Mouse (Mus musculus) liver, postnatal 0 days (tissue): ENCODE results near the gene Gch1. TPM values are rescaled to one million over a fixed set of nuclear protein-coding genes. Genes with fewer than 3 reads are reported as not detected.
"Not testable (repeated sequence)": the region's sequence is repeated elsewhere in the genome, so short reads cannot be mapped to it uniquely, and the experiment has no call there.

Source experiments
- ATAC-seq: fragments of 200-750 bp; cut with Nextera tagmentation; 2 replicates; pipeline ENCODE4 v1.8.0; 2017; ENCODE audit warnings: mild to moderate bottlenecking, moderate library complexity
- DNase-seq: peaks from one replicate; pipeline ENCODE4 v3.0.0-alpha.2; 2016
- H3K27ac ChIP-seq: fragments of 300-500 bp; sonication (generic); 2 replicates; pipeline ENCODE4 v1.5.1; 2014; ENCODE audit warnings: antibody characterized with exemption, moderate library complexity, mild to moderate bottlenecking, low read depth
- H3K27me3 ChIP-seq: fragments of 300-500 bp; sonication (generic); 2 replicates; pipeline ENCODE4 v1.6.1; 2014; ENCODE audit warnings: low read length, control low read depth, mixed read lengths; ENCODE audit not compliant: insufficient read depth
- H3K36me3 ChIP-seq: fragments of 300-500 bp; sonication (generic); replicated peaks from 2 replicates; pipeline ENCODE4 v1.6.1; 2014; ENCODE audit warnings: mild to moderate bottlenecking, control low read depth, low read length, moderate library complexity, mixed read lengths; ENCODE audit not compliant: insufficient read depth
- H3K4me1 ChIP-seq: fragments of 300-500 bp; sonication (generic); 2 replicates; pipeline ENCODE4 v1.6.1; 2014; ENCODE audit warnings: antibody characterized with exemption, mild to moderate bottlenecking, control low read depth; ENCODE audit not compliant: insufficient read depth
- H3K4me2 ChIP-seq: fragments of 300-500 bp; sonication (generic); 2 replicates; pipeline ENCODE4 v1.6.1; 2014; ENCODE audit warnings: low read depth, mild to moderate bottlenecking, low read length, moderate library complexity, mixed read lengths
- H3K4me3 ChIP-seq: fragments of 300-500 bp; sonication (generic); 2 replicates; pipeline ENCODE4 v1.5.1; 2014; ENCODE audit warnings: low read depth, low read length
- H3K9ac ChIP-seq: fragments of 300-500 bp; sonication (generic); replicated peaks from 2 replicates; pipeline ENCODE4 v1.6.1; 2014; ENCODE audit warnings: mild to moderate bottlenecking, moderate library complexity
- H3K9me3 ChIP-seq: fragments of 300-500 bp; sonication (generic); 2 replicates; pipeline ENCODE4 v1.6.1; 2016; ENCODE audit warnings: mild to moderate bottlenecking, control low read depth, low read length, mixed read lengths
- CTCF ChIP-seq: sonication (generic); IDR thresholded peaks from 2 replicates; pipeline ENCODE4 v1.5.1; 2016; ENCODE audit warnings: antibody characterized with exemption, low read depth
- EP300 ChIP-seq: IDR thresholded peaks from 2 replicates; pipeline ENCODE4 v1.6.1; 2016; ENCODE audit warnings: antibody characterized with exemption, low read depth, mild to moderate bottlenecking
- WGBS: fragments of 180-500 bp; shearing (Covaris S2); extraction: QIAGEN DNeasy Blood & Tissue Kit; methylation state at CpG from one replicate; pipeline ENCODE4 v1.1.7; 2014; ENCODE audit not compliant: insufficient replicate concordance; 5-methylcytosine and 5-hydroxymethylcytosine counted together
- polyA plus RNA-seq: library from polyadenylated mRNA; unstranded; fragments of >200 nt; fragmentation: Nextera tagmentation; extraction: Ambion mirVana; gene quantifications from 2 replicates; pipeline ENCODE4 v1.2.1, GENCODE M21; 2015

Gene Gch1
- polyA plus RNA-seq, 1 experiment from 2014 or later: 29.6 TPM

GRCm38 (mm10) chr14:47111341-47111740 is 77.9 kb downstream of the Gch1 start:
- Histone ChIP-seq H3K27me3 (no peaks in the 10 kb centered on the region), H3K4me1 (no peaks in the 10 kb centered on the region), H3K36me3 (no peaks in the 10 kb centered on the region), H3K4me3 (no peak overlapping the region), H3K9me3 (no peaks in the 10 kb centered on the region), H3K9ac (no peak overlapping the region), H3K4me2 (no peak overlapping the region), H3K27ac (no peak overlapping the region)
- ATAC-seq (no peak), DNase-seq (no peak)
- TF ChIP-seq CTCF: no peak
- TF ChIP-seq EP300: no peak
- 47% methylated on average over 9 of the region's 9 CpGs for WGBS

GRCm38 (mm10) chr14:47110391-47110790 is 78.8 kb downstream of the Gch1 start:
- H3K4me1 ChIP-seq, H3K4me3 ChIP-seq, H3K27ac ChIP-seq, H3K9ac ChIP-seq, H3K36me3 ChIP-seq, H3K9me3 ChIP-seq, H3K27me3 ChIP-seq, H3K4me2 ChIP-seq, DNase-seq, ATAC-seq: not testable (repeated sequence)
- WGBS: 76% methylated on average over 7 of the region's 7 CpGs

- Histone ChIP-seq H3K27me3 (no peaks in the 10 kb centered on the region), H3K4me1 (no peaks in the 10 kb centered on the region), H3K9me3 (no peaks in the 10 kb centered on the region), H3K4me2 (no peak overlapping the region), H3K4me3 (no peak overlapping the region), H3K9ac (no peak overlapping the region), H3K36me3 (no peaks in the 10 kb centered on the region), H3K27ac (no peak overlapping the region)
- TF ChIP-seq CTCF: no peak
- TF ChIP-seq EP300: no peak
- DNase-seq (no peak), ATAC-seq (no peak)
- 46% methylated on average over 3 of the region's 3 CpGs for WGBS
These were observed 81.8 kb downstream of the Gch1 start for GRCm38 (mm10) chr14:47107461-47107860.

- no peaks in the 10 kb centered on the region for H3K27me3 ChIP-seq
- no peaks in the 10 kb centered on the region for H3K4me1 ChIP-seq
- 78% methylated on average over 3 of the region's 3 CpGs for WGBS
- no peak overlapping the region for H3K4me2 ChIP-seq
- H3K9me3 ChIP-seq: no peaks in the 10 kb centered on the region
- no peaks in the 10 kb centered on the region for H3K36me3 ChIP-seq
- H3K9ac ChIP-seq: no peak overlapping the region
- no peak for DNase-seq
- ATAC-seq: no peak
- H3K4me3 ChIP-seq: no peak overlapping the region
- no peak overlapping the region for H3K27ac ChIP-seq
- no peak for TF ChIP-seq CTCF
These were observed 83.5 kb downstream of the Gch1 start for GRCm38 (mm10) chr14:47105755-47106154.

- TF ChIP-seq EP300 (no peak), CTCF (no peak)
- no peak for DNase-seq
- ATAC-seq: no peak
- WGBS: 58% methylated on average over 3 of the region's 3 CpGs
- Histone ChIP-seq H3K4me3 (no peak overlapping the region), H3K9ac (no peak overlapping the region), H3K9me3 (no peaks in the 10 kb centered on the region), H3K27me3 (no peaks in the 10 kb centered on the region), H3K27ac (no peak overlapping the region), H3K36me3 (no peaks in the 10 kb centered on the region), H3K4me1 (no peaks in the 10 kb centered on the region), H3K4me2 (peak overlapping the region; percentile 66)
These were observed 84.0 kb downstream of the Gch1 start for GRCm38 (mm10) chr14:47105174-47105557.

- Histone ChIP-seq H3K9me3 (no peaks in the 10 kb centered on the region), H3K9ac (peak overlapping the region; percentile 53; the same call in 1 of the 2 replicates)
- ATAC-seq: no peak
These were observed 84.7 kb downstream of the Gch1 start for GRCm38 (mm10) chr14:47104246-47105173.

More at GRCm38 (mm10) chr14:47104246-47105173, 84.7 kb downstream of the Gch1 start:
- WGBS: 53% methylated on average over 19 of the region's 19 CpGs
- peak overlapping the region; percentile 31 for H3K4me3 ChIP-seq
- TF ChIP-seq EP300 (no peak), CTCF (no peak)
- no peaks in the 10 kb centered on the region for H3K27me3 ChIP-seq
- DNase-seq: no peak
- H3K27ac ChIP-seq: no peak overlapping the region
- H3K36me3 ChIP-seq: no peaks in the 10 kb centered on the region
- H3K4me2 ChIP-seq: peak overlapping the region; percentile 66
- no peaks in the 10 kb centered on the region for H3K4me1 ChIP-seq

Other genes starting within 250 kb of the Gch1 start
- gene Wdhd1, start 87.4 kb upstream of the Gch1 start, polyA plus RNA-seq: 10.1 and 13.7 TPM in 2 replicates
- 1.7 and 1.9 TPM in 2 replicates for gene Socs4, start 87.5 kb upstream of the Gch1 start, polyA plus RNA-seq
- 15.1 and 16.6 TPM in 2 replicates for gene Mapk1ip1l, start 108.9 kb upstream of the Gch1 start, polyA plus RNA-seq
- gene Lgals3, start 178.3 kb upstream of the Gch1 start, polyA plus RNA-seq: 53.3 and 60.8 TPM in 2 replicates
- gene Dlgap5, start 229.0 kb upstream of the Gch1 start, polyA plus RNA-seq: 16.9 and 17.9 TPM in 2 replicates